Mouse (Mus musculus) limb, embryonic 14.5 days (tissue): Measurements from ENCODE around the gene Asb8. TPM values are rescaled to one million over a fixed set of nuclear protein-coding genes. Genes with fewer than 3 reads are reported as not detected.

Experiments used
- ATAC-seq: fragments of 200-750 bp; cut with Nextera tagmentation; 2 replicates; pipeline ENCODE4 v1.8.0; 2017; ENCODE audit warnings: low read depth, moderate number of reproducible peaks, moderate TSS enrichment; ENCODE audit not compliant: low FRiP score
- DNase-seq: peaks from one replicate; pipeline ENCODE4 v3.0.0-alpha.2; 2015; ENCODE audit warnings: low spot score
- H3K27ac ChIP-seq: fragments of 300-500 bp; sonication (generic); replicated peaks from 2 replicates; pipeline ENCODE4 v1.5.1; 2014; ENCODE audit warnings: low read depth, mild to moderate bottlenecking, low read length, moderate library complexity, mixed read lengths
- H3K27me3 ChIP-seq: fragments of 300-500 bp; sonication (generic); 2 replicates; pipeline ENCODE4 v1.6.1; 2014; ENCODE audit warnings: low read length, mixed read lengths; ENCODE audit not compliant: control insufficient read depth, insufficient read depth
- H3K36me3 ChIP-seq: fragments of 300-500 bp; sonication (generic); 2 replicates; pipeline ENCODE4 v1.6.1; 2014; ENCODE audit warnings: mild to moderate bottlenecking, low read length, moderate library complexity, mixed read lengths; ENCODE audit not compliant: control insufficient read depth, insufficient read depth
- H3K4me1 ChIP-seq: fragments of 300-500 bp; sonication (generic); 2 replicates; pipeline ENCODE4 v1.6.1; 2014; ENCODE audit warnings: antibody characterized with exemption, low read length, mixed read lengths; ENCODE audit not compliant: control insufficient read depth, insufficient read depth
- H3K4me2 ChIP-seq: fragments of 300-500 bp; sonication (generic); replicated peaks from 2 replicates; pipeline ENCODE4 v1.6.1; 2014; ENCODE audit warnings: low read depth, mild to moderate bottlenecking, low read length, moderate library complexity; ENCODE audit not compliant: severe bottlenecking
- H3K4me3 ChIP-seq: fragments of 300-500 bp; sonication (generic); replicated peaks from 2 replicates; pipeline ENCODE4 v1.5.1; 2014; ENCODE audit warnings: low read length
- H3K9ac ChIP-seq: fragments of 300-500 bp; sonication (generic); 2 replicates; pipeline ENCODE4 v1.6.1; 2014; ENCODE audit warnings: mild to moderate bottlenecking, low read depth, low read length, moderate library complexity; ENCODE audit not compliant: severe bottlenecking
- H3K9me3 ChIP-seq: fragments of 300-500 bp; sonication (generic); 2 replicates; pipeline ENCODE4 v1.6.1; 2016; ENCODE audit warnings: low read length; ENCODE audit not compliant: control insufficient read depth
- POLR2A ChIP-seq: fragments of 200-500 bp; IDR thresholded peaks from 2 replicates; pipeline ENCODE4 v1.8.0; 2012; ENCODE audit warnings: inconsistent platforms, mild to moderate bottlenecking, moderate library complexity, borderline replicate concordance; ENCODE audit not compliant: insufficient read depth, insufficient read length; ENCODE audit errors: extremely low read depth
- WGBS: fragments of 180-500 bp; shearing (Covaris S2); extraction: QIAGEN DNeasy Blood & Tissue Kit; methylation state at CpG from one replicate; pipeline ENCODE4 v1.1.7; 2014; 5-methylcytosine and 5-hydroxymethylcytosine counted together
- polyA plus RNA-seq, 2 experiments: library from polyadenylated mRNA; depleted of rRNA in 1 of 2; stranded (reverse) in 1 of 2; unstranded in 1 of 2; fragments of >200 nt; fragmentation: Nextera tagmentation in 1 of 2; extraction: Ambion mirVana in 1 of 2; gene quantifications; 2 replicates each; pipeline versions ENCODE4 v1.2.1 to v1.2.3; 2012 to 2014

Asb8 gene
- polyA plus RNA-seq, 2 experiments: 42.4 to 55.7 TPM

- Histone ChIP-seq H3K4me2 (no peak overlapping the region), H3K4me3 (no peak overlapping the region), H3K4me1 (no peaks in the 10 kb centered on the region), H3K27me3 (no peaks in the 10 kb centered on the region), H3K9ac (no peak overlapping the region), H3K9me3 (no peaks in the 10 kb centered on the region), H3K27ac (no peak overlapping the region), H3K36me3 (peaks cover 93% of the 10 kb centered on the region)
- 87% methylated on average over 12 of the region's 12 CpGs for WGBS
- no peak for DNase-seq
- no peak for TF ChIP-seq POLR2A
- no peak for ATAC-seq
Measured at GRCm38 (mm10) chr15:98119363-98119762, 46.1 kb downstream of the Asb8 start.

GRCm38 (mm10) chr15:98116287-98116686 is 49.1 kb downstream of the Asb8 start:
- Histone ChIP-seq H3K36me3 (peaks cover 78% of the 10 kb centered on the region), H3K9ac (no peak overlapping the region), H3K9me3 (no peaks in the 10 kb centered on the region), H3K4me2 (no peak overlapping the region), H3K4me3 (no peak overlapping the region), H3K27ac (no peak overlapping the region), H3K4me1 (no peaks in the 10 kb centered on the region), H3K27me3 (no peaks in the 10 kb centered on the region)
- ATAC-seq (no peak), DNase-seq (no peak)
- WGBS: 89% methylated on average over 5 of the region's 5 CpGs
- TF ChIP-seq POLR2A: no peak

- Histone ChIP-seq H3K27me3 (no peaks in the 10 kb centered on the region), H3K27ac (no peak overlapping the region)
Measured at GRCm38 (mm10) chr15:98115779-98116163, 49.7 kb downstream of the Asb8 start.

GRCm38 (mm10) chr15:98114852-98115778 is 50.3 kb downstream of the Asb8 start:
- no peak overlapping the region for H3K4me3 ChIP-seq
- no peak for DNase-seq
- TF ChIP-seq POLR2A: no peak
- H3K36me3 ChIP-seq: peaks cover 66% of the 10 kb centered on the region
- H3K9me3 ChIP-seq: no peaks in the 10 kb centered on the region
- 78% methylated on average over 10 of the region's 10 CpGs for WGBS
- no peak overlapping the region for H3K4me2 ChIP-seq
- no peak overlapping the region for H3K27ac ChIP-seq
- peak; percentile 75 for ATAC-seq
- H3K9ac ChIP-seq: no peak overlapping the region
- H3K27me3 ChIP-seq: no peaks in the 10 kb centered on the region
- H3K4me1 ChIP-seq: 0 out of 2 replicates have a peak, but pooled peaks cover under 1% of the 10 kb centered on the region

More at GRCm38 (mm10) chr15:98115779-98116163, 49.7 kb downstream of the Asb8 start:
- Histone ChIP-seq H3K36me3 (peaks cover 72% of the 10 kb centered on the region), H3K9me3 (no peaks in the 10 kb centered on the region), H3K9ac (no peak overlapping the region), H3K4me3 (no peak overlapping the region), H3K4me2 (no peak overlapping the region), H3K4me1 (no peaks in the 10 kb centered on the region)
- DNase-seq (no peak), ATAC-seq (no peak)
- 87% methylated on average over 9 of the region's 9 CpGs for WGBS
- no peak for TF ChIP-seq POLR2A

- Histone ChIP-seq H3K4me3 (no peak overlapping the region), H3K4me2 (no peak overlapping the region), H3K9me3 (no peaks in the 10 kb centered on the region), H3K9ac (no peak overlapping the region), H3K27me3 (no peaks in the 10 kb centered on the region), H3K36me3 (peaks cover 57% of the 10 kb centered on the region), H3K27ac (no peak overlapping the region), H3K4me1 (peaks cover 7% of the 10 kb centered on the region; the same call in 1 of the 2 replicates)
- ATAC-seq: no peak
- 77% methylated on average over 10 of the region's 10 CpGs for WGBS
- no peak for DNase-seq
- TF ChIP-seq POLR2A: no peak
Measured at GRCm38 (mm10) chr15:98114098-98114851, 51.1 kb downstream of the Asb8 start.
